Mouse (Mus musculus): Measurements from ENCODE around the gene Zkscan1. TPM values are rescaled to one million over a fixed set of nuclear protein-coding genes. Genes with fewer than 3 reads are reported as not detected.
"Not testable (repeated sequence)": the region's sequence is repeated elsewhere in the genome, so short reads cannot be mapped to it uniquely, and the experiment has no call there.

The Zkscan1 gene
- total RNA-seq (2021) = 10 to 100 TPM; 40.5 to 42.3 TPM
- long read RNA-seq, experiment 1, full-length matches to known transcripts = 10 of 13 reads
- long read RNA-seq, experiment 1, partial matches to known transcripts = 2 of 13 reads
- long read RNA-seq, experiment 1, other reads (novel, unspliced or antisense) = 1 of 13 reads
- long read RNA-seq, experiment 2, full-length matches to known transcripts = 5 of 6 reads
- long read RNA-seq, experiment 2, partial matches to known transcripts = 0 of 6 reads
- long read RNA-seq, experiment 2, other reads (novel, unspliced or antisense) = 1 of 6 reads

DNA sequence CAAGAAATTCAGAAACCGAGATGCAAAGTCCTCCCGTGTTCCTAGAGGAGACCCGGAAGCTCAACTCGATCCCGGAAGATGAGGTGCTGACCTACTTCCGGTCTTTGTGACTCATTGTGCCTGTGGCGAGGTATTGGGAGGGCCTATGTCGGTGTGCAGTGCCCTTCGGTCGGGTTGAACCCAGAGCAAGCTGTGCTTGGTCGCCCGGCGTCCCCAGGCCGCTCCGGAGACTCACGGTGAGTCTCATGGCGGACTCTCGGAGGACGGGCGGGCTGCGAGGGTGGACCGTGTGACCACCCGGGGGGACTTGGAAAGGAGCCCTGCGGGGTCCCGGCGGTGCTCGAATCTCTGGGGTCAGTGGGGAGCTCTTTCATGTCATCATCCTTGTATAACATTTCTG, at the start of gene Zkscan1:
Zkscan1 (plus strand) TSS at position 89 of the 400 bp plus-strand sequence.
- peak; percentile 74 to 80 for DNase-seq (ENCODE audit: low spot score in 2 of 2)

DNA sequence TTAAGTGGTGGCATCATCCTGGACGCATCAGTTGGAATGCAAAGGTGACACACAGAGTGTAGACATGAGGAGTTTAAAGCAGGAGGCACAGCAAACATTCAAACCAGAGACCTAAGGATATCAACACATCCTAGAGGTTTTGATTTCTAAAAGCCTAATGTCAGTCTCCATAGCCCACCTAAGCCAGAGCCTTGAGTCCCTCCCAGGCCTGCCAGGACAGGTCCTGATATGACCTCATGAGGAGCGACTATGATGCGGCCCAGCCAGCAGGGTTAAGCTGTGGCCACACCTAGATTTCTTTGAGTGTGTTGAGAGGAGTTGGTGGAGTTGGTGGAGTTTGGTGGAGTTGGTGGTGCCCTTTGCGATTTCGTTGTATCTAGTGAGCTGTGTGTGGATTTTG, 32.0 kb upstream of the Zkscan1 start, which contains the start of gene Smok3c:
Smok3c (plus strand) TSS at position 301 of the 400 bp plus-strand sequence.
- DNase-seq (ENCODE audit: low spot score in 2 of 2) = not testable (repeated sequence)

DNA sequence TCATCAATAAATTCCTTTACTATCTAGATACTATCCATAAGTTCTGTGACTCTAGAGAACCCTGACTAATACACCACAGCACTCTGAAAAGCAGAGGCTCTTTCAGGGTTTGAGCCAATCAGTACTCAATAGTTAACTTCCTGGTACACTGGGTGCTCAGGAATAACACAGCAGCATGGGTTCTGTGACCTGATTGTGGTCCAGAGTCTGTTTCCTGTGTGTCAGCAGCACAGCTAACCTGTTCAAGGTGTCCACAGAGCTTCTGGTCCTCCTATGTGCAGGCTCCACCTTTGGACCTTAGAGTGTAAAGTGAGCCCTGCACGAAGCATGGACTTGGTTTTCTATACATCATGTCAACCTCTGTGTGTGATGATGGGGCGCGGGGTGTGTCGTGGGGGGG, 11.1 kb upstream of the Zkscan1 start:
- DNase-seq (ENCODE audit: low spot score in 2 of 2) = no peak

DNA sequence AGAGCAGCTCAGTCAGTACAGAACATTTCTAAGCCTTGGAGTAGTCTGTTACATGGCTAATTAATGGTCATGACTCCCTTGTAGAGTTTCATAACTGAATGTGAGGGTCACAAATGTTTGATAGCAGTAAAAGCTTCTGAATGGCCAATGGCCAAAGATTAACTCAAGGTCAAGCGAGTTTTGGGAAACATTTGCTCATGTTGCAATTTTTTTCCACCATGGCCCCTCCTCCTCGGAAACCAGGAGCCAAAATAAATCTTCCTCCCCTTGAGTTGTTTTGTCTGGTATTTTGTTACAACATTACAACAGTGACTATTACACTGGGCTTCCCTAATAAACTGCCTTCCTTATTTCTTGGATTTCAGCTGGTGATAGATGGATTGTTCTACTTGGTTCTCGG, 9.2 kb upstream of the Zkscan1 start:
- DNase-seq (ENCODE audit: low spot score in 2 of 2) = no peak

DNA sequence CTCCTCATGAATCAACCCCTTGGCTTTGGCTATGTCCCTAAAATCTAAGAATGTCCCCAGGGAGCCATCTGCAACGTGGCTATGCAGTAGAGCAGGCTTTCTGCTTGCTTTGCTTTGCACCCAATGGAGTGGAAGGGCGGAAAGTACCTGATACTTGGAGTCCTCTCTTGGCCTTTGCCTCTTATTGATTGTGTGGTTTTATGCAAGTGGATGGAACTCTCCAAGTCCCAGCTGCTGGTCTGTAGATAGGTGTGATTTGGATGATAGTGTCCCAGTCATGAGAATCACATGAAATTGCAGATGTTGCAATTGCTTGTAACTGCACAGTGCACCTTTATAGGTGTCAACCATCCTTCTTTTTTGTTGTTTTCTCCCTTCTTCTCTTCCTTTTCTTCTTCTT, 8.7 kb upstream of the Zkscan1 start:
- DNase-seq (ENCODE audit: low spot score in 2 of 2) = no peak

DNA sequence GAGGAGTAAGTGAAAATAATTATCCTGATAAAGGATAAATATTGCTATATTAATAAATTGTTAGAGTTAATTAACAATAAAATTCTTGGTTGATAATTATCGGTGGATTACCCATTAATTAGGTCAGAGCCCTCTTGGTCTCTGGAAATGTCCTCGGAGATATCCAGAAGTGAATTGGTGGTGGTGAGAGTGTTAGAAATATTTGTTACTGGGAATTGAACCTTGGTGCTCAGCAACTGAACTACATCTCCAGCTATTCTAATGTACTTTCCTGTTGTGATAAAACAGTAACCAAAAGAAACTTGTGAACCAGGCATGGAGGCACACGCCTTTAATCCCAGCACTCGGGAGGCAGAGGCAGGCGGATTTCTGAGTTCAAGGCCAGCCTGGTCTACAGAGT, 4.4 kb upstream of the Zkscan1 start:
- DNase-seq (ENCODE audit: low spot score in 2 of 2) = no peak

DNA sequence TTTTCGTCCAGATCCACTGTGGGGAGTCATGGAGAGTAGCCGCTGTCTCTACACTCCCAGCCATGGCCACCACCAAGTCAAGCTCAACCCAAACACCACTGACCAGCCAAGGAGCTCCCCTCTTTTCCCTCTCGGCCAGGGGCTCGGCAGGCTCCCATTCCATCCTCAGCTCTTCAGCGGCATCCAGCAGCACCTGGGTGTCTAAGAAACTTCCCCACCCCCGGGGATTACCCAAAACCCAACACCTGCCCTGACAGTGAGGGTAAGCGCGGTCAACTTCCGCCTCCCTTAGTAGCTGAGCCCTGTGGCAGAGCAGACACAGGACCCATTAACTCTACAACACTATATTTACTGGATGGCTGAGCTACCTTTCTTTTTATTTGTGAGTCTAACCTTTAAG, 3.4 kb upstream of the Zkscan1 start:
- no peak for DNase-seq (ENCODE audit: low spot score in 2 of 2)

DNA sequence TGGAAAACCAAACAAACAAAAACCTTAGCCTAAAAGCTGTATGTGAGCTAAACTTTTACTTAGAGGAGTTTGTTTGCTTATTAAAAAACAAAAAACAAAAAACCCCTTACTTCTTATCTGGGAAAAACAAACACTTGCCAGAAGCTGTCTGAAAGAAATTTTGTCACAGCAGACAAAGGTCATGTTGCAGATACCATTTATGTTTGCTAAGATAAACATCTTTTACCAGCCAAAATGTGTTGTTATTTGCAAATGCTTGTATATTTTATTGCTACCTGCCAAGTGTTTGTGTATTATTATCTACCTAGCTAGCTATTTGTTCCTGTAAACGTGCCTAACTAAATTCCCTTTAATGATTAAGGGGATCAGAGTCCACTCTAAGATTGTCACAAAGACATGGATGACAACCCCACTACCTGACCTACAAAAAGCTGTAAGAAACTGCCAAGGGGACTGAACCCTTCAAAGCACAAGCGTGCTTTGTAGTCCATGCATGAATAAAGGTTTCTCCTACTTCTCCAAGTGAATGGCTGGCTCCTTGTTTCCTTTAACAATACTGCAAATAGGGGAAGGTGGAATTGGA, 1.5 kb upstream of the Zkscan1 start:
- no peak for DNase-seq (ENCODE audit: low spot score in 2 of 2)

DNA sequence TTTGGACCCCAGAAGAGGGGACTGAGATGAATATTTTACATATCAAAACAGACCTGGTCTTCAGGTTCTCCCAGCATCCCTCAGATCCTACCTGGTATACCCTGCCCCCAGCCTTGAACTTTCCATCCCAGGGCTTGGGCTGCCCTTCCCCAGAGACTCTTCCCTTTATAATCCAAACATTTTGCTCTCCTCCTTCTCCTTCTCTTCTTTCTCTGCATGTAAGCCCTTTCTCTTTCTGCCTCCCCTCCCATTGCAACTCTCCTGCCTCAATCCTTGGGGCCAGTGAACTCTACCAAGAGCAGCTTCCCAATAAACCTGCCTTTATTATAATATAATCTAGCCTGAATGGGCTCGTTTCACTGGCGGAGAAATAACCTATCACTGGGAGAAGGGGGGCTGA, 948 bp upstream of the Zkscan1 start:
- no peak for DNase-seq (ENCODE audit: low spot score in 2 of 2)

DNA sequence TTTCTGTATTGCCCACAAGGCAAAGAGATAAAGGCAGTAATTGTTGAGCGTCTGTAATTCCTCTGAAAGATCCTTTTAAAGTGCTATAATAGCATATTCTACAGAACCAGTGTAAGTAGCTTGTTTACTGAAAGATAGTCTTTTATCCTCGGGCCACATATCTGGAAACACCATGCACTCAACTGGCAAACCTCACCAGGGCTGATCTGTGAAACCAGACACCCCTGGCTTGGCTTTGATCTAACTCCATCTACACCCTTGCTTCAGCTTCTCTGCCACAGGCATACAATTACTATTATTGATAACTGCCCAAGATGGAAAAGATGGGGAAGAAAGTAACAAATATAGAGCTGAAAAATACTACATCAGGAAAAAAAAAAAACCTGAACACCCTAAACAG, 377 bp upstream of the Zkscan1 start:
- no peak for DNase-seq (ENCODE audit: low spot score in 2 of 2)

DNA sequence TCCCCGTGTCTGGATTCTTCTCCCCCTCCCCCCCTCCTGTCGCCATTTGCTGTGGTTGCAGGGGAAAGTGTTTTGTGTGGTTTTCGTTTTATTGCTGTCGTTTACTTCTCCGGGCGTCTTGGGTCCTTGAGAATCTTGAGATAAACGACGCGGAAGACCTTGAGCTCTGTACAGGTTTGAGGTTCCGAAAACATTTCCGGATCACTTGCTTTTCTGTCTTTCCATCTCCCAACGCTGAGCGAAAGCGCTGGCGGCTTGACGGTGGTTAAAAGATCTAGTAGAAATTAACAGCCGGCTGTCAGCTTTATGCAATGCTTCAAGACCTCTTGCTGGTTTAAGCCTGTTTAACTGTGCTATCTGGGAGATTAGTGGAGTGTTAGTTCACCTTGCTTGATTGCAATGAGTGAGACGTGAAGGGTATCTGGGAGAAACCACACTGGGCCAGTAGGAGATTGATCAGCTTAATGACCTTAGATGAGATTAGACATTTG, 582 bp downstream of the Zkscan1 start:
- peak in 1 of 2 experiments; percentile 9 for DNase-seq (ENCODE audit: low spot score in 2 of 2)

DNA sequence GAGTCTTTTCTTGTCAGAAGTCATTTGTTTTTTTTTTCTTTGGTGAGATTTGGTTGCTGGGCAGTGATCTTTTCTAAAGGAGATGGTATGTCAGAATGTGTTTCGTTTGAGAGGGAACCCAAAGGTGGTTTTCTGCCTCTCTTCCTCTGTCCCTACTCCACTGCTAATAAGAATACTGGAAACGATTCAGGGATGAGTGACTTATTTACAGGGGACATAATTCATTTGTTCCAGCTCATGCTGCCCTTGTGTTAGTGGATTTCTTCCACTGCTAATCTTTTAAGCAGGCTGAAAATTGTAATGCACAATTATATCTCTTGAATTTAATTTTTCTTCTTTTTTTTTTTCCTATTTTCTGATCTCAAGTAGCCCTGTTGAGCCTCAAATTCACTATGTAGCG, 2.0 kb downstream of the Zkscan1 start:
- no peak for DNase-seq (ENCODE audit: low spot score in 2 of 2)

DNA sequence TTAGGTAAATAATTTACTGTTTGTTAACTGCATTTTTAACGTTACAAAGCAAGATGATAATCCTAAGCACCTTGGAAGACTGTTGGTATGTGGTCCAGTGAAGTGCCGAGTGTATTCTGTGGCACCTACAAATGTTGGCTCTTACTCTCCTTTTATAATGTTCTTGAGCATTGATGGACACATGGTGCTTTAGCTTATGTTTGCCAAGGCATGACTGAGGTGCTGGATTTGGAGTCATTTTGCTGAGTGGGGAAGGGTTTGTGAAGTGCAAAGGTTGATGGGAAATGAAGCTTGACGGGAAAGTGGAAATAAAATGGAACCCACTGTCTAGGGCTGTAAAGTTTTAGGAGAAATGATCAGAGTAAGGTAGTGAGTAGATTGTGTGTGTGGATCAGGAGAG, 3.5 kb downstream of the Zkscan1 start:
- no peak for DNase-seq (ENCODE audit: low spot score in 2 of 2)

DNA sequence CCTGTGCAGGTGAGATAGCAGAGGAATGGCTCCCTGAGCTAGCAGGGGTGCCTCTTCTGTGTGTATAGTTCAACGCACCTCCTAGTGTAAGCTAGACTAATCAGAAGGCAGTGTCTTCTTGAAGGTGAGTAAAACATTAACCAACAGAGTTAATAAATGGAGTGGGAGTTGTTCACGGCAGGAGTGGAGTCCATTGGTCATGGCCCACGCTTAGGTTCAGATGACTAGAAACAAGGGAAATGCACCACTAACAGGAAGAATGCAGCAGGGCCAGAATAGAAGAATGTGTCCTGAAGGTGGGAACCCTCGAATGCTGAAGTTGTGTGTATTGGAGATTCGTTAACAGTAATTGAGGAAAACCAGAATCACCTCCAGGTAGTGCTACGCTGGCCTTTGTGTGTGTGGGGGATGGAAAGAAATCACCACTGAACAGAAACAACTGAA, 4.2 kb downstream of the Zkscan1 start:
- no peak for DNase-seq (ENCODE audit: low spot score in 2 of 2)

DNA sequence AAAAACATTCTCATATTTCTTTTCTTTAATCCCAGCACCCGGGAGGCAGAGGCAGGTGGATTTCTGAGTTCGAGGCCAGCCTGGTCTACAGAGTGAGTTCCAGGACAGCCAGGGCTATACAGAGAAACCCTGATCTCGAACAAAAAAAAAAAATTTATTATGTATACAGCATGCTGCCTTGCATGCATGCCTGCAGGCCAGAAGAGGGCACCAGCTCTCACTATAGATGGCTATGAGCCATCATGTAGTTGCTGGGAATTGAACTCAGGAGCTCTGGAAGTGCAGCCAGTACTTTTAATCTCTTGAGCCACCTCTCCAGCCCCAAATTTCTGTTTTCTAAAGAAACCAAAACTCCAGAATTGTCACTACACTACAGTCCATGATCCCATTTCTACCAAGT, 5.4 kb downstream of the Zkscan1 start:
- no peak for DNase-seq (ENCODE audit: low spot score in 2 of 2)

DNA sequence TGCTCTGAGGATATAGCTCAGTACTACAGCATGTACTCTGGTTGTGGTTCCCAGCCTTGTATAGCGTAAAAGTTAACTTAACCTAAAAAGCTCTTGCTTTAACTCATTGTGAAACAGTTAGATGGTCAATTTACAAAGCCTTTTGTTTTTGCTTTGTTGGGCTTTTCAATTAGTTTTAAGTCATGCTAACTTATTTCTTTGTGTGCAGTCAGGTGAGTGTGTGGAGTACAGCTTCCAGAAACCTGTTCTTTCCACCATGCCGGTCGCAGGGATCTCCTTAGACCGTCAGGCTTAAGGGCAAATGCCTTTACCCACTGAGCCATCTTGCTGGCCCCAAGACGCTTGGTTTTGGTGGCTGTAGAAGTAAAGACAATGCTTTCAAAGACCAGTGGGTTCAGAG, 5.9 kb downstream of the Zkscan1 start:
- no peak for DNase-seq (ENCODE audit: low spot score in 2 of 2)

DNA sequence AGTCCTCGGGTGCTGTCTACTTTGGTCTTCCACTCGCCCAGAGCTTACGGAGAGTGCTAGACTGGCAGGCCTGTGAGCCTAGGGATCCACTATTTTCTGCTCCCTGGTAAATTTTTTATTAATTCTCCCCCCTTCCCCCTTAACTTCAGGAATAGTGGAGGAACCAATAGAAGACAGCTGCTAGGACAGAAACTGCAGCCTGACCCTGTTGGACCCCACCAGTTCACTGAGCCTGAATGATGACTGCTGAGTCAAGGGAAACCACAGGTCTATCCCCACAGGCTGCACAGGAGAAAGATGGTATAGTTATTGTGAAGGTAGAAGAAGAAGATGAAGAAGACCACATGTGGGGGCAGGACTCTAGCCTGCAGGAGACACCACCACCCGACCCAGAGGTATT, 7.9 kb downstream of the Zkscan1 start:
- no peak for DNase-seq (ENCODE audit: low spot score in 2 of 2)

DNA sequence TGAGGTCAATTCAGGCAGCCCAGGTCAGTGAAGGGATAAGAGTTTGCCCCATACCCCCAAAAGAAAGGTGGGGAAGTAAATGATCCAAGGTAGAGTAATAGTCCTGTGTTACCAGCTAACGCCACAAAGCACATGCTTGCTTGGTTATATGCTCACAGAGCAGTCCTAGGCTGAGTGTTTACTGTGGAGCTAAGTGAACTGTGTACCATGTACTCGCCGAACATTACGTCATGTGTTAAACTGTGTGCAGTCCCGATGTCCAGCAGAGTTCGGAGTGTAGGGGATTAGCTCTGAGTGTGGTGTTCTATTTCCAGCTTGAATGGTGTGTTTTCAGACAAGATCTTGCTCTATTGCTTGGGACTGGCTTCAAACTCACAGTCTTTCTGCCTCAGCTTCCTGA, 9.6 kb downstream of the Zkscan1 start:
- no peak for DNase-seq (ENCODE audit: low spot score in 2 of 2)

DNA sequence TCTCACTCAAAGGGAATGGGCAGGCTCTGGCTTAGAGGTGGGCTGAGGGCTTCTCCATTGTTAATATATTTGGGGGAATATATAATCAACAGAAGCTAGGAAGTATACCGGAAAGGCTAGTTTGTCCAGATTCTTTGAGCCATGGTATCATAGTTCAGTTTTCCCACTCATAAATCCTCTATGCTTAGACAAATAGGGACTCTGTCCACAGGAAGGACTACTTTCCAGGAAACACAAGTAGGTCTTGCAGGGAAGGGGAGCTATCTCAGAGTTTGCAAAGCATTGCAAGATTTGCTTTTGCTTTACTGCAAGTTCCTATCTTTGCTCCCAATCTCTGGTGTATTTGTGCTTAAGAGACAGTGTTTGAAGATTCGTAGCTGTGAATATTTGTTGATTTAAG, 20.1 kb downstream of the Zkscan1 start:
- DNase-seq (ENCODE audit: low spot score in 2 of 2) = no peak

DNA sequence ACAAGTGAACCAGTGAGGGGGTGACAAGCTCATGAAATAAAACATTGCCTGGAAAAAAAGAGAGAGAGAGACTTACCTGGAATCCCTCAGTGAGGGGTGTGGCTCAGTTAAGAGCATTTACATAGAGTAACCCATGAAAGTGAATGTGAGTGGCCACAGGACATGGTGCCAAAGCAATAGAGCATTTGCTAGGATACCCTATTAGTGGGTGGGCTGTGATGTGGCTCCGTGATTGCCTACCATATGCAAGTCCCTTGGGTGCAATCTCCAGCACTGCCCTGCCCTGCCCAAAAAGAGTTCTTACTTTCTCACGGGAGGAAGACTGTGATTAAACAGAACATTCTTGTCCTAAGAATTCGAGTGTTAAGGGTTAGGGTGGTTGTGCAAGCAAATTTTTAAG, 22.2 kb downstream of the Zkscan1 start:
- no peak for DNase-seq (ENCODE audit: low spot score in 2 of 2)

DNA sequence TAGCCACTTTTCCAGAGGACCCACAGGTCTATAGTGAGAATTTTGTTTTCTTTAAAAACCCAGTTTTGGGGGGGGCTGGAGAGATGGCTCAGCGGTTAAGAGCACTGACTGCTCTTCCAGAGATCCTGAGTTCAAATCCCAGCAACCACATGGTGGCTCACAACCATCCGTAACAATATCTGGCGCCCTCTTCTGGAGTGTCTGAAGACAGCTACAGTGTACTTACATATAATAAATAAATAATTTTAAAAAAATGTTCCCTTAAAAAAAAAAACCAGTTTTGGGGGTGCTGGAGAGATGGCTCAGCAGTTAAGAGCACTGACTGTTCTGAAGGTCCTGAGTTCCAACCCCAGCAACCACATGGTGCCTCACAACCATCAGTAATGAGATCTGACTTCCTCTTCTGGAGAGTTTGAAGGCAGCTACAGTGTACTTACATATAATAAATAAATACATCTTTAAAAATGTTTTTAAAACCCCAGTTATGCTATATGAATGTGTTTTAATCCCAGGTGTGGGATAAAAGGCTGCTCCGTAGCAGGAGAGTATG, 25.0 kb downstream of the Zkscan1 start:
- not testable (repeated sequence) for DNase-seq (ENCODE audit: low spot score in 2 of 2)
